ENCODE assay signal across 21 mouse cellular contexts in the genomic region with DNA sequence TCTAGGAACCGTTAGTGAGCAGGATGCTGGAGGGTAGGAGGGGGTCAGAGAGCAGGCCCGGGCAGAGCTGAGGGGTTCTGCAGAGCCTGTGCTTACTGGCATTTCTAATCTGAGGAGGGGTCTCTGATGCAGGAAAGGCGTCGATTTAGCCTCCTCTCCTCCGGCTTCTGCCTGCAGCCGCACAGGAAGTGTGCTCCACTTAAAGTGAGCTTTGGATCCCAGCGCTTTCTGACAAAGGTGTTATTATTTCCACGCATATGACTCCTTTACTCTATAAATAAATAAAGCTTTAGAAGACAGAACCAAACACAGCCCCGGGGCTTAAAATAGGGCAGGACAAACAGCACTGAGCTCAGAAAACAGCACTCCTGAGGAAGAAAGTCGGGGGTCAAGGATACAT. TPM values are rescaled to one million over a fixed set of nuclear protein-coding genes. Genes with fewer than 3 reads are reported as not detected.
"Had no signal": no experiment of that assay in that cellular context is flagged by ENCODE, and none has a peak within 500 bp of the region (broad histone marks: within the 10 kb centered on the region; RNA-seq: fewer than 3 reads in every experiment).

No protein-coding gene starts in this region.

- H3K9me3 ChIP-seq: liver, embryonic 15.5 days; midbrain, embryonic 15.5 days had no signal

- H3K4me1 ChIP-seq: liver, embryonic 15.5 days; midbrain, embryonic 15.5 days had no signal

- H3K27ac ChIP-seq: liver, embryonic 15.5 days; midbrain, embryonic 15.5 days had no signal

- H3K9ac ChIP-seq: liver, embryonic 15.5 days; midbrain, embryonic 15.5 days had no signal

- H3K4me2 ChIP-seq: liver, embryonic 11.5 days; liver, embryonic 15.5 days; midbrain, embryonic 15.5 days had no signal

- H3K4me3 ChIP-seq: liver, embryonic 15.5 days; midbrain, embryonic 15.5 days had no signal

- DNase-seq: kidney, postnatal 10 days; lung, adult 2 months; lung, postnatal 36 days; right cerebral cortex, adult 18-20 months; right cerebral cortex, postnatal 25 days; thymus, postnatal 36 days had no signal

- H3K27me3 ChIP-seq: liver, embryonic 15.5 days; midbrain, embryonic 15.5 days had no signal

- H3K36me3 ChIP-seq: liver, embryonic 15.5 days; midbrain, embryonic 15.5 days had no signal

- ATAC-seq: lung, postnatal 0 days; midbrain, embryonic 15.5 days had no signal

RNA-seq across cellular contexts. Expression of a gene that starts 29.0 kb away (rescaled TPM):
- total RNA-seq: layer of hippocampus, adult 8-10 months; layer of hippocampus, postnatal 25 days; left cerebral cortex, postnatal 36 days; megakaryocyte progenitor cell, adult 5-6 weeks had no signal
- polyA plus RNA-seq: kidney, embryonic 14.5 days; large intestine, adult 2 months; limb, embryonic 14.5 days; liver, embryonic 11.5 days; liver, embryonic 15.5 days; lung, postnatal 0 days; midbrain, embryonic 15.5 days; neural tube, embryonic 14.5 days; small intestine, adult 2 months; stomach, embryonic 16.5 days; thymus, postnatal 0 days had no signal
